Mouse (Mus musculus) stomach, postnatal 0 days (tissue): ENCODE measurements around the gene Ppm1d. TPM values are rescaled to one million over a fixed set of nuclear protein-coding genes. Genes with fewer than 3 reads are reported as not detected.
A peak's percentile ranks its signal among the peaks of the same experiment; 100 is the strongest.

Experiments used
- ATAC-seq: fragments of 200-750 bp; cut with Nextera tagmentation; 2 replicates; pipeline ENCODE4 v1.8.0; 2017; ENCODE audit not compliant: low FRiP score, low TSS enrichment
- DNase-seq: peaks from one replicate; pipeline ENCODE4 v3.0.0-alpha.2; 2016; ENCODE audit warnings: low spot score
- H3K27ac ChIP-seq: fragments of 300-500 bp; sonication (generic); replicated peaks from 2 replicates; pipeline ENCODE4 v1.5.1; 2014; ENCODE audit warnings: mild to moderate bottlenecking, control low read depth
- H3K27me3 ChIP-seq: fragments of 300-500 bp; sonication (generic); 2 replicates; pipeline ENCODE4 v1.6.1; 2014; ENCODE audit warnings: low read length; ENCODE audit not compliant: control insufficient read depth, insufficient read depth
- H3K36me3 ChIP-seq: fragments of 300-500 bp; sonication (generic); 2 replicates; pipeline ENCODE4 v1.6.1; 2014; ENCODE audit warnings: low read length, mixed read lengths; ENCODE audit not compliant: control insufficient read depth, insufficient read depth
- H3K4me1 ChIP-seq: fragments of 300-500 bp; sonication (generic); replicated peaks from 2 replicates; pipeline ENCODE4 v1.6.1; 2014; ENCODE audit warnings: antibody characterized with exemption; ENCODE audit not compliant: control insufficient read depth, insufficient read depth
- H3K4me2 ChIP-seq: fragments of 300-500 bp; sonication (generic); replicated peaks from 2 replicates; pipeline ENCODE4 v1.6.1; 2014; ENCODE audit warnings: low read depth, mild to moderate bottlenecking, control low read depth, moderate library complexity
- H3K4me3 ChIP-seq: fragments of 300-500 bp; sonication (generic); 2 replicates; pipeline ENCODE4 v1.5.1; 2014; ENCODE audit warnings: low read depth, low read length, control low read depth
- H3K9ac ChIP-seq: fragments of 300-500 bp; sonication (generic); 2 replicates; pipeline ENCODE4 v1.6.1; 2014; ENCODE audit warnings: mild to moderate bottlenecking, low read length, control low read depth, mixed read lengths
- H3K9me3 ChIP-seq: fragments of 300-500 bp; sonication (generic); 2 replicates; pipeline ENCODE4 v1.6.1; 2016; ENCODE audit warnings: low read length; ENCODE audit not compliant: control insufficient read depth
- CTCF ChIP-seq: IDR thresholded peaks from 2 replicates; pipeline ENCODE4 v1.5.1; 2016; ENCODE audit warnings: antibody characterized with exemption, low read depth, mild to moderate bottlenecking, moderate library complexity
- EP300 ChIP-seq: optimal IDR thresholded peaks from 2 replicates; pipeline ENCODE3; 2016; ENCODE audit warnings: antibody characterized with exemption
- WGBS: fragments of 180-500 bp; shearing (Covaris S2); extraction: QIAGEN DNeasy Blood & Tissue Kit; methylation state at CpG from one replicate; pipeline ENCODE4 v1.1.7; 2014; 5-methylcytosine and 5-hydroxymethylcytosine counted together
- polyA plus RNA-seq: library from polyadenylated mRNA; unstranded; fragments of >200 nt; fragmentation: Nextera tagmentation; extraction: Ambion mirVana; gene quantifications from 2 replicates; pipeline ENCODE4 v1.2.1, GENCODE M21; 2015

Gene Ppm1d
- polyA plus RNA-seq, 1 experiment from 2014 or later: 11.0 TPM

DNA sequence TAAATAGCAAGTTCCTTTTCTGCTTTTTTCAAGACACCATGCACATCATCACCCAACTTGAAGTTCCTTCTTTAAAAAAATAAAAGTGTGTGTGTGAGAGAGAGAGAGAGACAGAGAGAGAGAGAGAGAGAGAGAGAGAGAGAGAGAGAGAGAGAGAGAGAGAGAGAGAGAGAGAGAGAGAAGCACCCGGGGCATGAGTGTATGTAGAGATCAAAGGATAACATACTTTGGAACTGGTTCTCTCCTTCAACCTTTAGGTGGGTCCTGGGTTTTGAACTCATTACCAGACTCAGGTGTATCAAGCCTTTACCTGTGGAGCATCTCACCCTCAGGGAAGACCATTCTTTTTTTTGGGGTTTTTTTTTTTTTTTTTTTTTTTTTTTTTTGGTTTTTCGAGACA lies 9.2 kb upstream of the Ppm1d start:
- no peaks in the 10 kb centered on the region for H3K27me3 ChIP-seq

DNA sequence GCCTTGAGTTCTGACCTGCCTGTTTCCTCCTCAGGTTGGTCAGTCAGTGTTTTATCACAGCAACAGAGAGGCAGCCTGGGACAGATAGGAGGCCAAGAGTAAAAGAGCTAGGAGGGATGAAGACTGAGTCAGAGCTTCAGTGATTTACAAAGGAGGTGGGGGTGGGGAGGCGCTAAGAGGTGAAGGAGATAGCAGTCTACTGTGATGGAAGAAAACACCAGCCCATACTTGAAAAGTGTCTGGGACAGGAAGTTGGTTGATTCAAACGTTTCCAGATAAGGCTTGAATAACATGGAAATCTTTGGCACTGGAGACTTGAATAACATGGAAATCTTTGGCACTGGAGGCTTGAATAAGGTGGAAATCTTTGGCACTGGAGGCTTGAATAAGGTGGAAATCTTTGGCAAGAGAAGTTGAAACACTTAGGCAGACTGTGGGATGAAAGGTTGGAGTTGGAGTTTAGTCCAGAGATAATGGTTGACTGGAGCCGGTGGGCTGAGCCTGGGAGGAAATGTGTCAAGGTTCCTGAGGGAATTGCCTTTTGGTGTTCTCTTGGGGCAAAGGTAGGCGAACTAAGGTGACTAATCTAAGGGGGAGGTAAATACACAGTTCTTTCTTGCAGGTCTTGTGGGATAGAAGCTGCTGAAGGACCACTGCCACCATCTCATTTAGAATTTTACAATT lies 4.3 kb upstream of the Ppm1d start:
- DNase-seq: peak; percentile 27
- no peak for TF ChIP-seq EP300
- no peak for TF ChIP-seq CTCF
- 47% methylated on average over 4 of the region's 4 CpGs for WGBS

More for the DNA sequence above, 9.2 kb upstream of the Ppm1d start:
- TF ChIP-seq EP300: no peak
- TF ChIP-seq CTCF: no peak
- H3K4me1 ChIP-seq: no peaks in the 10 kb centered on the region
- H3K27ac ChIP-seq: no peak overlapping the region
- no peaks in the 10 kb centered on the region for H3K9me3 ChIP-seq
- no peak overlapping the region for H3K4me2 ChIP-seq
- ATAC-seq (no peak), DNase-seq (no peak)
- H3K36me3 ChIP-seq: no peaks in the 10 kb centered on the region
- no peak overlapping the region for H3K4me3 ChIP-seq
- no peak overlapping the region for H3K9ac ChIP-seq
- 75% methylated on average over 1 of the region's 2 CpGs for WGBS

DNA sequence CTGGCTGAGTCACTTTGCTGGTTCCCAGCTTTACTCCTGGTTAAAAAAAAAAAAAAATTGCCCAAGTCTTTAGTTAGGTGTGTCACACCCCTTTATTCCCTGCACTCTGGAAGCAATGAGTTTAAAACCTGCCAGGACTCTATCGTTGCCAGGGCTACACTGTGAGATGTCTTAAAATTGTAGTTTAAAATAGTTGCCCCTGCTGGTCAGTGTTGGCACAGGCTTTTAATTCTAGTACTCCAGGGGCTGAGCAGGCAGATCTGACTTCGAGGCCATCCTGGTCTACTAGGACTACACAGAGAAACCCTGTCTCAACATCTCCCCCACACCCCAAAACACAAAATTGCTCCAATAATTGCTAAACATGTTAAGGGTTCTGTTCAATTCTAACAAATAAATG lies 2.2 kb upstream of the Ppm1d start:
- DNase-seq: no peak
- Histone ChIP-seq H3K4me3 (no peak overlapping the region), H3K9me3 (no peaks in the 10 kb centered on the region), H3K4me1 (0 out of 2 replicates have a peak, but pooled peaks cover 2% of the 10 kb centered on the region), H3K27me3 (no peaks in the 10 kb centered on the region), H3K36me3 (no peaks in the 10 kb centered on the region), H3K4me2 (no peak overlapping the region), H3K9ac (no peak overlapping the region), H3K27ac (no peak overlapping the region)
- ATAC-seq: no peak
- TF ChIP-seq EP300 (no peak), CTCF (peak; percentile 32; the same call in 1 of the 2 replicates)
- 67% methylated on average over 2 of the region's 2 CpGs for WGBS

More for the DNA sequence above, 4.3 kb upstream of the Ppm1d start:
- H3K4me2 ChIP-seq: no peak overlapping the region
- H3K27ac ChIP-seq: no peak overlapping the region
- no peaks in the 10 kb centered on the region for H3K36me3 ChIP-seq
- no peak overlapping the region for H3K4me3 ChIP-seq
- H3K9me3 ChIP-seq: no peaks in the 10 kb centered on the region
- no peaks in the 10 kb centered on the region for H3K27me3 ChIP-seq
- no peak overlapping the region for H3K9ac ChIP-seq
- 0 out of 2 replicates have a peak, but pooled peaks have one; percentile 4 for ATAC-seq
- no peaks in the 10 kb centered on the region for H3K4me1 ChIP-seq

DNA sequence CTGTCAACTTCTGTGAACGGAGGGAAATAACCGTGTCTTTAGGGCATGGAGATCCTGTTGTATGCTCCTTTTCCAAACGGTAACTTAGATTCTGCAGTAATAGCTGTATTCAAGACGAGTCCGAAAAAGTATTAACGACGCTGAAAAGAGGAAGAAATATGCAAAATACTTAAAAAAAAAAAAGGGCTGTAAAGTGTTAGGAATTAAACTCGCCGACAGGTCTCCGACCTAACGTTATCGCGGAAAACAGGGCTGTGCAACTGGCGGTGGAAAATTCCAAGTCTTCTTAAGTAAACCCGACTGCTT lies 684 bp upstream of the Ppm1d start:
- DNase-seq: no peak
- TF ChIP-seq CTCF (no peak), EP300 (no peak)
- no peaks in the 10 kb centered on the region for H3K27me3 ChIP-seq
- peak overlapping the region; percentile 90 for H3K27ac ChIP-seq
- peak overlapping the region; percentile 66 for H3K9ac ChIP-seq
- no peaks in the 10 kb centered on the region for H3K36me3 ChIP-seq
- peak overlapping the region; percentile 89 for H3K4me2 ChIP-seq
- no peak for ATAC-seq
- peak overlapping the region; percentile 93 for H3K4me3 ChIP-seq
- WGBS: under 1% methylated on average over 15 of the region's 15 CpGs
- H3K4me1 ChIP-seq: 0 out of 2 replicates have a peak, but pooled peaks cover 2% of the 10 kb centered on the region
- H3K9me3 ChIP-seq: no peaks in the 10 kb centered on the region

DNA sequence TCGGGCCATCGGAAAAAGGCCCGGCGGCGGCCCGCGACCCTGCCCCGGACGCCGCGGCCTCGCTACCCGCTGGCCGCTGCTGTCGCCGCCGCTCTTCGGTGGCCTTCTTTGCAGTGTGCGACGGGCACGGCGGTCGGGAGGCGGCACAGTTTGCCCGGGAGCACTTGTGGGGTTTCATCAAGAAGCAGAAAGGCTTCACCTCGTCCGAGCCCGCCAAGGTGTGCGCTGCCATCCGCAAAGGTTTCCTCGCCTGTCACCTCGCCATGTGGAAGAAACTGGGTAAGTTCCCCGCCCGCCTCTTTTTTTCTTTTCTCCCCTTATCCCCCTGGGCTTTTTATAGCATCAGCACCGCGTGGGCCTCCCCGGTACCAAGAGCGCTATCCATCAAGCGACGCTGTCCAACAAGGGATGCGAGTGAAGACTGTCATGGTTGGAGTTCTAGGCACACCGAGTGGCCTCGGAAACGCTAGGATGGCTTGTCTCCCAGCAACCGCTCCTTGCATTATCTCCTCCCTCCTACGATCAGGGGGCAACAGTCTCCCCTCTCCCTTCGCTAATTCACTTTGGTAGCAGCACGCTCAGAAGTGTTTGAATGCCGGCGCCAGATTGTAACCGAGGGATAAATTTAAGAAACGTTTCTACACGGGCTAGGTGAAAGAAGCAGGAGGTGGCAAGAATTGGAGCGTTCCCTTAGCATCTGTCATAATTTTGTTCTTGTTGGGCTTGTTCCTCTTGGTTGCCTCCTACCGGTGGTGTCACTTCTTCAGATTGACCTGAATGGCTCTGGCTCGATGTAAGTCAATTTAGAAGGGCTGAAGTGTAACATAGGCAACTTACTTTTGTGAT lies 824 bp downstream of the Ppm1d start:
- TF ChIP-seq EP300 (no peak), CTCF (peak; percentile 72)
- peak; percentile 10; the same call in 1 of the 2 replicates for ATAC-seq
- peak overlapping the region; percentile 92 for H3K9ac ChIP-seq
- H3K36me3 ChIP-seq: no peaks in the 10 kb centered on the region
- peak overlapping the region; percentile 87 for H3K4me2 ChIP-seq
- no peaks in the 10 kb centered on the region for H3K9me3 ChIP-seq
- H3K27me3 ChIP-seq: no peaks in the 10 kb centered on the region
- 0 out of 2 replicates have a peak, but pooled peaks cover 2% of the 10 kb centered on the region for H3K4me1 ChIP-seq
- DNase-seq: peak; percentile 48
- WGBS: under 1% methylated on average over 50 of the region's 56 CpGs
- H3K4me3 ChIP-seq: peak overlapping the region; percentile 93
- peak overlapping the region; percentile 96 for H3K27ac ChIP-seq

DNA sequence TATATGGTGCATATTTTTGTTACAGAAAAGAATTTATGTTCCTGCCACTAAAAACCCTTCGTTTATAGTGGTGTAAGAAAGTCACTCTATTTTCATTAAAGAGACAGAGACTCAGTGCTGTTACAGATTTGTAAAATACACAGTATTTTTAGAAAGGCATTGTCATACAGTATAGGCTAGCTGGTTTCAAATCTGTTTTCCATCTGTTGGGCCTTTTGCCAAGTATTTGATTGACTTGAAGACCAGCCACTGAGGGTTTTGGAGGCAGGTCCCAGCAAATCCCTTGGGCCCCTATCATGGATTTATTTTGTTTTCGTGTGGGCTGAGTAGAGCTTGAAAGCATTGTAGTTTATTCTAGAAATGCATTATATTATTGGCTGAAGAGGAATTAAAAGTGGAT lies 1.8 kb downstream of the Ppm1d start:
- Histone ChIP-seq H3K4me1 (0 out of 2 replicates have a peak, but pooled peaks cover 2% of the 10 kb centered on the region), H3K9me3 (no peaks in the 10 kb centered on the region), H3K4me2 (peak overlapping the region; percentile 87), H3K27ac (no peak overlapping the region), H3K4me3 (peak overlapping the region; percentile 93), H3K36me3 (no peaks in the 10 kb centered on the region), H3K9ac (no peak overlapping the region), H3K27me3 (no peaks in the 10 kb centered on the region)
- DNase-seq (peak; percentile 39), ATAC-seq (no peak)
- WGBS: 6% methylated on average over 2 of the region's 2 CpGs
- no peak for TF ChIP-seq EP300
- TF ChIP-seq CTCF: no peak
